Mouse (Mus musculus) kidney, embryonic 15.5 days (tissue): ENCODE data around the gene Gtf2f1. TPM values are rescaled to one million over a fixed set of nuclear protein-coding genes. Genes with fewer than 3 reads are reported as not detected.
"Not testable (repeated sequence)": the region's sequence is repeated elsewhere in the genome, so short reads cannot be mapped to it uniquely, and the experiment has no call there.

Source experiments
- ATAC-seq: fragments of 200-750 bp; cut with Nextera tagmentation; replicated peaks from 2 replicates; pipeline ENCODE4 v1.8.0; 2017; ENCODE audit warnings: moderate TSS enrichment; ENCODE audit not compliant: low FRiP score
- H3K27ac ChIP-seq: fragments of 300-500 bp; sonication (generic); 2 replicates; pipeline ENCODE4 v1.5.1; 2015; ENCODE audit warnings: mild to moderate bottlenecking, inconsistent platforms
- H3K27me3 ChIP-seq: fragments of 300-500 bp; sonication (generic); 2 replicates; pipeline ENCODE4 v1.6.1; 2015; ENCODE audit warnings: inconsistent platforms
- H3K36me3 ChIP-seq: fragments of 300-500 bp; sonication (generic); 2 replicates; pipeline ENCODE4 v1.6.1; 2015; ENCODE audit warnings: inconsistent platforms
- H3K4me1 ChIP-seq: fragments of 300-500 bp; sonication (generic); 2 replicates; pipeline ENCODE4 v1.6.1; 2015; ENCODE audit warnings: inconsistent platforms
- H3K4me2 ChIP-seq: fragments of 300-500 bp; sonication (generic); 2 replicates; pipeline ENCODE4 v1.6.1; 2015; ENCODE audit warnings: moderate library complexity, mild to moderate bottlenecking, inconsistent platforms
- H3K4me3 ChIP-seq: fragments of 300-500 bp; sonication (generic); replicated peaks from 2 replicates; pipeline ENCODE4 v1.5.1; 2015; ENCODE audit warnings: mild to moderate bottlenecking, inconsistent platforms
- H3K9ac ChIP-seq: fragments of 300-500 bp; sonication (generic); 2 replicates; pipeline ENCODE4 v1.6.1; 2015; ENCODE audit warnings: mild to moderate bottlenecking, inconsistent platforms
- H3K9me3 ChIP-seq: fragments of 300-500 bp; sonication (generic); replicated peaks from 2 replicates; pipeline ENCODE4 v1.6.1; 2016; ENCODE audit warnings: inconsistent platforms
- WGBS: fragments of 180-500 bp; shearing (Covaris S2); methylation state at CpG from one replicate; pipeline ENCODE4 v1.1.7; 2015; ENCODE audit warnings: mixed read lengths; 5-methylcytosine and 5-hydroxymethylcytosine counted together
- polyA plus RNA-seq: library from polyadenylated mRNA; unstranded; fragments of >200 nt; fragmentation: Nextera tagmentation; extraction: Ambion mirVana; gene quantifications from 2 replicates; pipeline ENCODE4 v1.2.1, GENCODE M21; 2015

Gene Gtf2f1
- 64.0 and 70.3 TPM in 2 replicates for polyA plus RNA-seq

- Histone ChIP-seq H3K27me3 (no peaks in the 10 kb centered on the region), H3K4me2 (peak within 1 kb of the TSS; percentile 92), H3K9ac (peak within 1 kb of the TSS; percentile 65), H3K4me1 (peaks cover 24% of the 10 kb centered on the region), H3K27ac (peak within 1 kb of the TSS; percentile 94), H3K4me3 (peak within 1 kb of the TSS; percentile 68), H3K9me3 (no peaks in the 10 kb centered on the region), H3K36me3 (peaks cover 25% of the 10 kb centered on the region)
- WGBS, result under 1% methylated on average over 51 of the region's 51 CpGs
- ATAC-seq, result peak; percentile 92
Observed at GRCm38 (mm10) chr17:57011236-57012141, at the start of gene Gtf2f1, which contains the start of gene Gm17949. Gtf2f1 (minus strand) TSS chr17:57011288. Gm17949 (plus strand) TSS chr17:57011469.

GRCm38 (mm10) chr17:57060231-57060801 lies 49.2 kb upstream of the Gtf2f1 start:
- Histone ChIP-seq H3K4me2 (peak overlapping the region; percentile 93), H3K4me1 (peaks cover 37% of the 10 kb centered on the region), H3K27me3 (peaks cover 33% of the 10 kb centered on the region), H3K4me3 (peak overlapping the region; percentile 84), H3K9ac (peak overlapping the region; percentile 75), H3K9me3 (no peaks in the 10 kb centered on the region), H3K36me3 (peaks cover 17% of the 10 kb centered on the region), H3K27ac (peak overlapping the region; percentile 84)
- under 1% methylated on average over 44 of the region's 44 CpGs for WGBS
- peak; percentile 88 for ATAC-seq

GRCm38 (mm10) chr17:57059486-57059977 lies 48.4 kb upstream of the Gtf2f1 start, which contains the start of gene Slc25a23:
Slc25a23 (minus strand) TSS chr17:57059863.
- Histone ChIP-seq H3K4me1 (peaks cover 37% of the 10 kb centered on the region), H3K27me3 (peaks cover 33% of the 10 kb centered on the region), H3K27ac (peak within 1 kb of the TSS; percentile 84), H3K4me3 (peak within 1 kb of the TSS; percentile 84), H3K36me3 (peaks cover 24% of the 10 kb centered on the region), H3K4me2 (peak within 1 kb of the TSS; percentile 93), H3K9me3 (no peaks in the 10 kb centered on the region), H3K9ac (peak within 1 kb of the TSS; percentile 75)
- peak; percentile 69 for ATAC-seq
- 0% methylated on average over 33 of the region's 45 CpGs for WGBS

GRCm38 (mm10) chr17:57058891-57059485 lies 47.9 kb upstream of the Gtf2f1 start, which contains the start of gene Crb3:
Crb3 (plus strand) TSS chr17:57059105.
- H3K9me3 ChIP-seq, result no peaks in the 10 kb centered on the region
- H3K27ac ChIP-seq, result peak within 1 kb of the TSS; percentile 84
- H3K4me2 ChIP-seq, result peak within 1 kb of the TSS; percentile 93
- peaks cover 37% of the 10 kb centered on the region for H3K4me1 ChIP-seq
- peaks cover 29% of the 10 kb centered on the region for H3K27me3 ChIP-seq
- no peak for ATAC-seq
- 2% methylated on average over 14 of the region's 22 CpGs for WGBS
- H3K4me3 ChIP-seq, result peak within 1 kb of the TSS; percentile 84
- peaks cover 28% of the 10 kb centered on the region for H3K36me3 ChIP-seq
- peak within 1 kb of the TSS; percentile 75 for H3K9ac ChIP-seq

GRCm38 (mm10) chr17:57056246-57056645 lies 45.2 kb upstream of the Gtf2f1 start:
- H3K36me3 ChIP-seq, result peaks cover 49% of the 10 kb centered on the region

GRCm38 (mm10) chr17:57051679-57052078 lies 40.6 kb upstream of the Gtf2f1 start:
- not testable (repeated sequence) for H3K4me3 ChIP-seq, H3K4me2 ChIP-seq, H3K27me3 ChIP-seq, H3K9ac ChIP-seq, H3K4me1 ChIP-seq, H3K27ac ChIP-seq, ATAC-seq, H3K9me3 ChIP-seq
- WGBS, result 90% methylated on average over 4 of the region's 4 CpGs
- H3K36me3 ChIP-seq, result peaks cover 66% of the 10 kb centered on the region

More at GRCm38 (mm10) chr17:57056246-57056645, 45.2 kb upstream of the Gtf2f1 start:
- Histone ChIP-seq H3K4me1 (peaks cover 24% of the 10 kb centered on the region), H3K9ac (no peak overlapping the region), H3K27ac (no peak overlapping the region), H3K4me2 (no peak overlapping the region), H3K4me3 (no peak overlapping the region), H3K27me3 (peaks cover 5% of the 10 kb centered on the region), H3K9me3 (no peaks in the 10 kb centered on the region)
- 83% methylated on average over 3 of the region's 3 CpGs for WGBS
- ATAC-seq, result no peak

GRCm38 (mm10) chr17:57048816-57049215 lies 37.7 kb upstream of the Gtf2f1 start:
- H3K4me3 ChIP-seq, result no peak overlapping the region
- H3K9me3 ChIP-seq, result no peaks in the 10 kb centered on the region
- no peak overlapping the region for H3K9ac ChIP-seq
- H3K4me1 ChIP-seq, result 0 out of 2 replicates have a peak, but pooled peaks cover 5% of the 10 kb centered on the region
- WGBS, result 87% methylated on average over 3 of the region's 3 CpGs
- no peak overlapping the region for H3K4me2 ChIP-seq
- peaks cover 54% of the 10 kb centered on the region for H3K36me3 ChIP-seq
- no peaks in the 10 kb centered on the region for H3K27me3 ChIP-seq
- ATAC-seq, result no peak
- no peak overlapping the region for H3K27ac ChIP-seq

GRCm38 (mm10) chr17:57047406-57047805 lies 36.3 kb upstream of the Gtf2f1 start:
- Histone ChIP-seq H3K36me3 (peaks cover 40% of the 10 kb centered on the region), H3K4me1 (0 out of 2 replicates have a peak, but pooled peaks cover 5% of the 10 kb centered on the region), H3K9me3 (no peaks in the 10 kb centered on the region), H3K9ac (no peak overlapping the region), H3K4me3 (no peak overlapping the region), H3K27ac (no peak overlapping the region), H3K27me3 (no peaks in the 10 kb centered on the region), H3K4me2 (no peak overlapping the region)
- WGBS, result 49% methylated on average over 5 of the region's 5 CpGs
- peak; percentile 34 for ATAC-seq

GRCm38 (mm10) chr17:57041554-57041953 lies 30.5 kb upstream of the Gtf2f1 start, which contains the start of gene Slc25a41:
Slc25a41 (minus strand) TSS chr17:57041654.
- WGBS, result 78% methylated on average over 8 of the region's 8 CpGs
- ATAC-seq, result no peak
- Histone ChIP-seq H3K27me3 (peaks cover 15% of the 10 kb centered on the region), H3K9me3 (no peaks in the 10 kb centered on the region), H3K4me3 (no peak within 1 kb of the TSS), H3K4me1 (peaks cover 3% of the 10 kb centered on the region; the same call in 1 of the 2 replicates), H3K9ac (no peak within 1 kb of the TSS), H3K4me2 (no peak within 1 kb of the TSS), H3K36me3 (peaks cover 11% of the 10 kb centered on the region), H3K27ac (no peak within 1 kb of the TSS)

GRCm38 (mm10) chr17:57038978-57039377 lies 27.9 kb upstream of the Gtf2f1 start:
- Histone ChIP-seq H3K9ac (no peak overlapping the region), H3K36me3 (no peaks in the 10 kb centered on the region), H3K4me1 (peaks cover 3% of the 10 kb centered on the region; the same call in 1 of the 2 replicates), H3K27me3 (peaks cover 15% of the 10 kb centered on the region), H3K9me3 (no peaks in the 10 kb centered on the region), H3K27ac (no peak overlapping the region), H3K4me2 (0 out of 2 replicates have a peak overlapping the region, but pooled peaks have one; percentile 39), H3K4me3 (no peak overlapping the region)
- no peak for ATAC-seq
- 47% methylated on average over 8 of the region's 8 CpGs for WGBS

- 0 out of 2 replicates have a peak overlapping the region, but pooled peaks have one; percentile 97 for H3K4me3 ChIP-seq
- H3K27me3 ChIP-seq, result peaks cover 3% of the 10 kb centered on the region; the same call in 1 of the 2 replicates
- H3K4me2 ChIP-seq, result peak overlapping the region; percentile 66
- peaks cover 24% of the 10 kb centered on the region for H3K4me1 ChIP-seq
- H3K9me3 ChIP-seq, result no peaks in the 10 kb centered on the region
- peaks cover 11% of the 10 kb centered on the region for H3K36me3 ChIP-seq
- H3K9ac ChIP-seq, result no peak overlapping the region
- WGBS, result 82% methylated on average over 4 of the region's 4 CpGs
- no peak overlapping the region for H3K27ac ChIP-seq
- no peak for ATAC-seq
Observed at GRCm38 (mm10) chr17:57032854-57033253, 21.8 kb upstream of the Gtf2f1 start.
